Mouse (Mus musculus): Measurements from ENCODE around the gene Mpg.

Gene Mpg

GRCm38 (mm10) chr11:32256566-32256965, 30.3 kb downstream of the Mpg start:
- no peak for DNase-seq (ENCODE audit: low read depth, low spot score)

- no peak for DNase-seq (ENCODE audit: low read depth, low spot score)
Measured at GRCm38 (mm10) chr11:32262674-32263415, 36.5 kb downstream of the Mpg start.

- no peak for DNase-seq (ENCODE audit: low read depth, low spot score)
Measured at GRCm38 (mm10) chr11:32265117-32265738, 38.9 kb downstream of the Mpg start.

- no peak for DNase-seq (ENCODE audit: low read depth, low spot score)
Measured at GRCm38 (mm10) chr11:32266194-32266593, 39.9 kb downstream of the Mpg start.

- no peak for DNase-seq (ENCODE audit: low read depth, low spot score)
Measured at GRCm38 (mm10) chr11:32266776-32267175, 40.5 kb downstream of the Mpg start.

- DNase-seq (ENCODE audit: low read depth, low spot score): peak; percentile 92
Measured at GRCm38 (mm10) chr11:32267188-32267884, 41.0 kb downstream of the Mpg start, which contains the start of gene Nprl3. Gene Nprl3 (minus strand): TSS chr11:32267707.

- peak; percentile 37 for DNase-seq (ENCODE audit: low read depth, low spot score)
Measured at GRCm38 (mm10) chr11:32267964-32268363, 41.7 kb downstream of the Mpg start.

- no peak for DNase-seq (ENCODE audit: low read depth, low spot score)
Measured at GRCm38 (mm10) chr11:32268952-32269351, 42.6 kb downstream of the Mpg start.

GRCm38 (mm10) chr11:32271178-32271577, 44.9 kb downstream of the Mpg start:
- DNase-seq (ENCODE audit: low read depth, low spot score): no peak

- DNase-seq (ENCODE audit: low read depth, low spot score): no peak
Measured at GRCm38 (mm10) chr11:32276347-32276746, 50.0 kb downstream of the Mpg start, which contains the start of gene Hba-x. Gene Hba-x (plus strand): TSS chr11:32276400.

GRCm38 (mm10) chr11:32277736-32278457, 51.6 kb downstream of the Mpg start:
- no peak for DNase-seq (ENCODE audit: low read depth, low spot score)

GRCm38 (mm10) chr11:32278458-32278957, 52.2 kb downstream of the Mpg start:
- no peak for DNase-seq (ENCODE audit: low read depth, low spot score)

- DNase-seq (ENCODE audit: low read depth, low spot score): no peak
Measured at GRCm38 (mm10) chr11:32280646-32281045, 54.3 kb downstream of the Mpg start.

- DNase-seq (ENCODE audit: low read depth, low spot score): no peak
Measured at GRCm38 (mm10) chr11:32281416-32282144, 55.3 kb downstream of the Mpg start.
